Mouse (Mus musculus) neural tube, embryonic 13.5 days (tissue): Measurements from ENCODE around the gene Gm5934. TPM values are rescaled to one million over a fixed set of nuclear protein-coding genes. Genes with fewer than 3 reads are reported as not detected.
"Not testable (repeated sequence)": the region's sequence is repeated elsewhere in the genome, so short reads cannot be mapped to it uniquely, and the experiment has no call there.

ENCODE experiments used
- ATAC-seq: fragments of 200-750 bp; cut with Nextera tagmentation; 2 replicates; pipeline ENCODE4 v1.8.0; 2017; ENCODE audit warnings: low read depth, mild to moderate bottlenecking, moderate TSS enrichment, moderate library complexity
- H3K27ac ChIP-seq: fragments of 300-500 bp; sonication (generic); replicated peaks from 2 replicates; pipeline ENCODE4 v1.5.1; 2015; ENCODE audit warnings: moderate library complexity, mild to moderate bottlenecking, inconsistent platforms
- H3K27me3 ChIP-seq: fragments of 300-500 bp; sonication (generic); 2 replicates; pipeline ENCODE4 v1.6.1; 2015; ENCODE audit warnings: mild to moderate bottlenecking, inconsistent platforms
- H3K36me3 ChIP-seq: fragments of 300-500 bp; sonication (generic); 2 replicates; pipeline ENCODE4 v1.6.1; 2015; ENCODE audit warnings: mild to moderate bottlenecking, inconsistent platforms
- H3K4me1 ChIP-seq: fragments of 300-500 bp; sonication (generic); replicated peaks from 2 replicates; pipeline ENCODE4 v1.6.1; 2015; ENCODE audit warnings: inconsistent platforms
- H3K4me2 ChIP-seq: fragments of 300-500 bp; sonication (generic); 2 replicates; pipeline ENCODE4 v1.6.1; 2015; ENCODE audit warnings: inconsistent platforms, mild to moderate bottlenecking, moderate library complexity
- H3K4me3 ChIP-seq: fragments of 300-500 bp; sonication (generic); 2 replicates; pipeline ENCODE4 v1.5.1; 2015; ENCODE audit warnings: mild to moderate bottlenecking, inconsistent platforms
- H3K9ac ChIP-seq: fragments of 300-500 bp; sonication (generic); 2 replicates; pipeline ENCODE4 v1.6.1; 2015; ENCODE audit warnings: moderate library complexity, mild to moderate bottlenecking, inconsistent platforms
- H3K9me3 ChIP-seq: fragments of 300-500 bp; sonication (generic); 2 replicates; pipeline ENCODE4 v1.6.1; 2016; ENCODE audit warnings: inconsistent platforms
- WGBS: fragments of 180-500 bp; shearing (Covaris S2); methylation state at CpG from one replicate; pipeline ENCODE4 v1.1.7; 2015; 5-methylcytosine and 5-hydroxymethylcytosine counted together
- polyA plus RNA-seq: library from polyadenylated mRNA; unstranded; fragments of >200 nt; fragmentation: Nextera tagmentation; extraction: Ambion mirVana; gene quantifications from 2 replicates; pipeline ENCODE4 v1.2.1, GENCODE M21; 2015

Gm5934 gene
- polyA plus RNA-seq, result not detected in 2 replicates

- H3K27ac ChIP-seq, H3K4me1 ChIP-seq, H3K4me2 ChIP-seq, ATAC-seq, H3K4me3 ChIP-seq, H3K9me3 ChIP-seq, H3K27me3 ChIP-seq, H3K36me3 ChIP-seq, H3K9ac ChIP-seq: not testable (repeated sequence)
- 79% methylated on average over 5 of the region's 5 CpGs for WGBS
Observed at GRCm38 (mm10) chrX:24500660-24501059, at the start of gene Gm5934. TSS of gene Gm5934 (minus strand) at chrX:24500760.

Other genes starting within 250 kb of the Gm5934 start
- gene Gm4297, start 74.1 kb upstream of the Gm5934 start, polyA plus RNA-seq, result not detected in 2 replicates